Mouse (Mus musculus): Measurements from ENCODE around the gene Pofut1. TPM values are rescaled to one million over a fixed set of nuclear protein-coding genes. Genes with fewer than 3 reads are reported as not detected.

The Pofut1 gene
- 7.2 and 7.4 TPM in 2 replicates for polyA plus RNA-seq (2016; fragmentation: Nextera tagmentation; extraction: Ambion mirVana)

DNA sequence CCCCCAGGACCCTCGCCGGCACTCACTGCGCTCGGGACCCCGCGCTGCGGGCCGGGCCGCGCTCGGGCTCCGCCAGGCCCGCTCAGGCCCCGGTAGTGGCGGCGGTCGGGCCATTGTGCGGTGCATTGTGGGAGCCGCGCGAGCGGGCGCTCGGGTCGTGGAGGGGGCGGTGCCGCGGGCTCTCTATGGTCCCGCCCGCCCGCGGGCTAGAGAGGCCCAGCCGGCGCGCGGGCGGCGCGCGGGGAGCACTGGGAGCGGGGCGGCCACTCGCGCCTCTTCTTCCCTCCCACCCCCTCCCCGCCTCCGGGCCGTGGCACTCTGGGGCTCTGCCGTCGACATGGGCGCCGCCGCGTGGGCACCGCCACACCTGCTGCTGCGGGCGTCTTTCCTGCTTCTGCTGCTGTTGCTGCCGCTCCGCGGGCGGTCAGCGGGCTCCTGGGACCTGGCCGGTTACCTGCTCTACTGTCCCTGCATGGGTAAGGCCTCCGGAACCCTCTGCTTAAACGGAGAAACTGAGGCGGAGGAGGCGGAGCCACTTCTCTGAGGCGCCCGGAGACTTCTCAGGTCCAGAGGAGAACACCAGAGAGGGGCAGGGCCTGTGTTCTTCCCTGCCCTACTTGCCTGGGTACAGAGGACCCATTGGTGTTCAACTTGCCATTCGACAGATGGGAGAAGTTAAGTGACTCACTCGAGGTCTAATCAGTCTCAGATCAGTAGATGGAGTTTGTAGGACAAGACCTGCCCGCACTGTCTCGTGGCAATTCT lies at the start of gene Pofut1, which contains the start of gene Plagl2:
TSS of gene Pofut1 (plus strand) at position 284 of the 765 bp plus-strand sequence.
TSS of gene Plagl2 (minus strand) at position 177 of the 765 bp plus-strand sequence.
- peak within 1 kb of the TSS; percentile 94 for H3K4me2 ChIP-seq
- no peaks in the 10 kb centered on the region for H3K9me3 ChIP-seq
- no peaks in the 10 kb centered on the region for H3K27me3 ChIP-seq
- H3K27ac ChIP-seq = peak within 1 kb of the TSS; percentile 94
- H3K9ac ChIP-seq (replicated peaks) = peak within 1 kb of the TSS; percentile 98
- peak; percentile 96 for ATAC-seq (ENCODE audit: insufficient number of reproducible peaks, insufficient read depth, low FRiP score, low TSS enrichment, low read depth)
- H3K4me1 ChIP-seq (replicated peaks) = peaks cover 31% of the 10 kb centered on the region
- WGBS = under 1% methylated on average over 62 of the region's 72 CpGs
- peaks cover 47% of the 10 kb centered on the region for H3K36me3 ChIP-seq
- H3K4me3 ChIP-seq (replicated peaks) = peak within 1 kb of the TSS; percentile 98

- no peaks in the 10 kb centered on the region for H3K27me3 ChIP-seq
- no peak overlapping the region for H3K27ac ChIP-seq
- no peak overlapping the region for H3K4me3 ChIP-seq (replicated peaks)
- peaks cover 89% of the 10 kb centered on the region for H3K36me3 ChIP-seq
- H3K4me2 ChIP-seq = no peak overlapping the region
- H3K4me1 ChIP-seq (replicated peaks) = no peaks in the 10 kb centered on the region
- no peak for ATAC-seq (ENCODE audit: insufficient number of reproducible peaks, insufficient read depth, low FRiP score, low TSS enrichment, low read depth)
- WGBS = 88% methylated on average over 3 of the region's 3 CpGs
- no peak overlapping the region for H3K9ac ChIP-seq (replicated peaks)
- H3K9me3 ChIP-seq = no peaks in the 10 kb centered on the region
Observed at GRCm38 (mm10) chr2:153194255-153194654, 47.1 kb upstream of the Pofut1 start.

GRCm38 (mm10) chr2:153198485-153198884 lies 42.8 kb upstream of the Pofut1 start:
- 75% methylated on average over 5 of the region's 5 CpGs for WGBS
- H3K4me3 ChIP-seq (replicated peaks) = no peak overlapping the region
- no peaks in the 10 kb centered on the region for H3K9me3 ChIP-seq
- ATAC-seq (ENCODE audit: insufficient number of reproducible peaks, insufficient read depth, low FRiP score, low TSS enrichment, low read depth) = no peak
- H3K36me3 ChIP-seq = peaks cover 84% of the 10 kb centered on the region
- H3K4me1 ChIP-seq (replicated peaks) = no peaks in the 10 kb centered on the region
- H3K27me3 ChIP-seq = no peaks in the 10 kb centered on the region
- H3K9ac ChIP-seq (replicated peaks) = no peak overlapping the region
- no peak overlapping the region for H3K4me2 ChIP-seq
- H3K27ac ChIP-seq = no peak overlapping the region

- peaks cover 87% of the 10 kb centered on the region for H3K36me3 ChIP-seq
- no peak overlapping the region for H3K9ac ChIP-seq (replicated peaks)
- no peak overlapping the region for H3K27ac ChIP-seq
- H3K4me2 ChIP-seq = no peak overlapping the region
- no peaks in the 10 kb centered on the region for H3K9me3 ChIP-seq
- no peaks in the 10 kb centered on the region for H3K27me3 ChIP-seq
- WGBS = 93% methylated on average over 2 of the region's 2 CpGs
- H3K4me1 ChIP-seq (replicated peaks) = no peaks in the 10 kb centered on the region
- H3K4me3 ChIP-seq (replicated peaks) = no peak overlapping the region
- no peak for ATAC-seq (ENCODE audit: insufficient number of reproducible peaks, insufficient read depth, low FRiP score, low TSS enrichment, low read depth)
Observed at GRCm38 (mm10) chr2:153199114-153199513, 42.2 kb upstream of the Pofut1 start.

DNA sequence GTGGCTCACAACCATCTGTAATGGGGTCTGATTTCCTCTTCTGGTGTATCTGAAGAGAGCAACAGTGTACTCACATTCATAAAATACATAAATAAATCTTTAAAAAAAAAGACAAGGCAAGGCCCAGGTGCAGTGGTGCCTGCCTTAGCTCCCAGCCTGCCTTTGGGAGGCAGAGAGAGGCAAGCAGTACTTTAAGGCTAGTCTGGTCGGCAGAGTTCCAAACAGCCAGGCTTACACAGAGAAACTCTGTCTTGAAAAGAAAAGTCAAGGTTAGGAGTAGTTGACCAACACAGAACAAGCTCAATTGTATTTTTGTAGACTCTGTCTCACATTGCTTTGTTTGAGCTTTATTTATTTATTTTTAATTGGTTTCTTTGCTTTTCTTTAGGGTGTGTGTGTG lies 38.6 kb upstream of the Pofut1 start:
- Histone ChIP-seq H3K27me3 (no peaks in the 10 kb centered on the region), H3K27ac (no peak overlapping the region), H3K4me3 (replicated peaks) (no peak overlapping the region), H3K9ac (replicated peaks) (no peak overlapping the region), H3K36me3 (peaks cover 94% of the 10 kb centered on the region), H3K4me1 (replicated peaks) (no peaks in the 10 kb centered on the region), H3K4me2 (no peak overlapping the region), H3K9me3 (no peaks in the 10 kb centered on the region)
- 79% methylated on average over 1 of the region's 1 CpGs for WGBS
- ATAC-seq (ENCODE audit: insufficient number of reproducible peaks, insufficient read depth, low FRiP score, low TSS enrichment, low read depth) = no peak

DNA sequence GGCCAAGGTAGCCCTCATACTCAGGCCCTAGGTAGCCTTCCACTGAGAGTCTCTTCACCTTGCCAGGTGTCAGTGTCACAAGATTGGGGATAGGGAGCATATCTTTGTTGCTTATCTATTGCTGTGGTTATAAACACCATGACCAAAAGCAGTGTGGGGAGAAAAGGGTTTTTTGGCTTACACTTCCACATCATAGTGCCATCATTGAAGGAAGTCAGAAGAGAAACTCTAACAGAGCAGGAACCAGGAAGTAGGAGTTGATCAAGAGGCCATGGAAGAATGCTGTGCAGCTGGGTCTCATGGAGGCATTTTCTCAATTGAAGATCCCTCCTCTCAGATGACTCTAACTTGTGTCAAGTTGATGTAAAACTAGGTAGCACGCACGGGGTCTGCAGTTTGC lies 33.2 kb upstream of the Pofut1 start:
- ATAC-seq (ENCODE audit: insufficient number of reproducible peaks, insufficient read depth, low FRiP score, low TSS enrichment, low read depth) = no peak
- no peak overlapping the region for H3K9ac ChIP-seq (replicated peaks)
- 90% methylated on average over 2 of the region's 2 CpGs for WGBS
- H3K4me3 ChIP-seq (replicated peaks) = no peak overlapping the region
- H3K27ac ChIP-seq = no peak overlapping the region
- no peaks in the 10 kb centered on the region for H3K9me3 ChIP-seq
- no peaks in the 10 kb centered on the region for H3K27me3 ChIP-seq
- no peak overlapping the region for H3K4me2 ChIP-seq
- H3K36me3 ChIP-seq = peaks cover 74% of the 10 kb centered on the region
- H3K4me1 ChIP-seq (replicated peaks) = no peaks in the 10 kb centered on the region

DNA sequence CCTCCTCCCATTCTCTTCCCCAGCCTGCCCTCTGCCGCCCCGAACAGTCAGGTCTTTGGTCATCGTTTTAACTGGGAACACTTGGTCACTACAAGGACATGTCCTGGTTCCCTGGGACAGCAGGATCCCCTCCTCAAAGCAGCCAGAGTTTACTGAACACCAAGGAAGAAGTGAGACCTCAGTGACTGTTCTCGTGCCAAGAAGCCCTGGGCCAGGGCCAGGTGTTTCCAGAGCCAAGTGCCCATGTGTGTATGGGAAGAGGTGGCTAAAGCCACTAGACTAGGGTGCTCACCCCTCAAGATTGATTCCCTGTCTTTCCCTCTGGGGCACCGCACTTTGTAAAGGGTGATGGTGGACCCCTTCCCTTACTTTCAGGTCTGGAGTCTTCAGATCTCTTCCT lies 32.0 kb upstream of the Pofut1 start:
- H3K27me3 ChIP-seq = no peaks in the 10 kb centered on the region
- H3K27ac ChIP-seq = no peak overlapping the region
- H3K9ac ChIP-seq (replicated peaks) = no peak overlapping the region
- ATAC-seq (ENCODE audit: insufficient number of reproducible peaks, insufficient read depth, low FRiP score, low TSS enrichment, low read depth) = no peak
- H3K9me3 ChIP-seq = no peaks in the 10 kb centered on the region
- peaks cover 64% of the 10 kb centered on the region for H3K36me3 ChIP-seq
- no peaks in the 10 kb centered on the region for H3K4me1 ChIP-seq (replicated peaks)
- no peak overlapping the region for H3K4me3 ChIP-seq (replicated peaks)
- H3K4me2 ChIP-seq = no peak overlapping the region
- 86% methylated on average over 5 of the region's 5 CpGs for WGBS

GRCm38 (mm10) chr2:153211451-153211850 lies 29.9 kb upstream of the Pofut1 start:
- Histone ChIP-seq H3K27ac (no peak overlapping the region), H3K4me3 (replicated peaks) (no peak overlapping the region), H3K27me3 (no peaks in the 10 kb centered on the region), H3K4me1 (replicated peaks) (no peaks in the 10 kb centered on the region), H3K9ac (replicated peaks) (no peak overlapping the region), H3K4me2 (no peak overlapping the region), H3K36me3 (peaks cover 42% of the 10 kb centered on the region), H3K9me3 (no peaks in the 10 kb centered on the region)
- WGBS = 91% methylated on average over 5 of the region's 5 CpGs
- no peak for ATAC-seq (ENCODE audit: insufficient number of reproducible peaks, insufficient read depth, low FRiP score, low TSS enrichment, low read depth)

DNA sequence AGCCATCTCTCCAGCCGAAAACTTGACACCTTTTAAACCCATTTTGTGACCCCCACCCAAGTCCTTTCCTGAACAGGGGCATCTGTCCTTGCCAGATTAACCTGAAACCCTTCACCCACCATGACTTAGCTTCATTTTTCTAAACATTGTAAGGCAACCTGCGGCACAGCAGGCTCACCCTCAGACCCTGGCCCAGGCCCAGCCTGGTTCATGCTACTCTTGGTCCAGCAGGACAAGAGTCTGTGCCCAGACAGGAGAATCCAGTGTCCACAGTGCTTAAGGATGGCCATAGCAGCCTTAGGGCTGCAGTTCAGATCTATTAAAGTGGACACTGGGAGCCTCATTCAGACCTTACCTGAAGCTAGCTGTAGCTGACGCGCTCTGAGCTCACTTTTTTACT lies 28.0 kb upstream of the Pofut1 start:
- Histone ChIP-seq H3K4me2 (no peak overlapping the region), H3K27me3 (no peaks in the 10 kb centered on the region), H3K36me3 (peaks cover 23% of the 10 kb centered on the region), H3K4me1 (replicated peaks) (no peaks in the 10 kb centered on the region), H3K9me3 (no peaks in the 10 kb centered on the region), H3K9ac (replicated peaks) (no peak overlapping the region), H3K27ac (no peak overlapping the region), H3K4me3 (replicated peaks) (no peak overlapping the region)
- WGBS = 82% methylated on average over 4 of the region's 4 CpGs
- ATAC-seq (ENCODE audit: insufficient number of reproducible peaks, insufficient read depth, low FRiP score, low TSS enrichment, low read depth) = no peak

- H3K4me1 ChIP-seq (replicated peaks) = no peaks in the 10 kb centered on the region
- H3K36me3 ChIP-seq = peaks cover 9% of the 10 kb centered on the region
- no peak overlapping the region for H3K4me3 ChIP-seq (replicated peaks)
- H3K9ac ChIP-seq (replicated peaks) = no peak overlapping the region
- no peaks in the 10 kb centered on the region for H3K27me3 ChIP-seq
- ATAC-seq (ENCODE audit: insufficient number of reproducible peaks, insufficient read depth, low FRiP score, low TSS enrichment, low read depth) = no peak
- H3K27ac ChIP-seq = no peak overlapping the region
- no peak overlapping the region for H3K4me2 ChIP-seq
- 72% methylated on average over 6 of the region's 6 CpGs for WGBS
- no peaks in the 10 kb centered on the region for H3K9me3 ChIP-seq
Observed at GRCm38 (mm10) chr2:153214771-153215259, 26.5 kb upstream of the Pofut1 start.

DNA sequence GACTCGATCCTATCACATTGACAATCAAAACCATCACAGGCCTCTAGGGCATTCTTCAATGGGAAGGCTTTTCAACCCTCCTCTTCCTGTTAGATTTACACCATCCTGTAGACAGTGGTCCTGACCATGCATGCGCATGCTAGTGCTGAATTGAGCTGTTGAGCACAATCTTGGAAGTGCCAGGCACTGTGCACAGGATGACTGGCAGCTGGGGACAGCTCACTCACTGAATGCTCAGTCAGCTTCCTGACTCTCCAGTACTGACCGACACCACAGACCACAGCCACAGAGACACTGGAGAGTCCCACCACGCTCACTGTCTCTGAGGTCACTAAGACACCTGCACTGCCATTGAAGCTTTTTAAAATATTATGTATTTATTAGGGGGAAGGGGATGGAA lies 25.9 kb upstream of the Pofut1 start:
- H3K9me3 ChIP-seq = no peaks in the 10 kb centered on the region
- WGBS = 77% methylated on average over 4 of the region's 4 CpGs
- no peak overlapping the region for H3K27ac ChIP-seq
- H3K36me3 ChIP-seq = peaks cover 3% of the 10 kb centered on the region
- H3K4me1 ChIP-seq (replicated peaks) = no peaks in the 10 kb centered on the region
- H3K4me2 ChIP-seq = no peak overlapping the region
- H3K4me3 ChIP-seq (replicated peaks) = no peak overlapping the region
- ATAC-seq (ENCODE audit: insufficient number of reproducible peaks, insufficient read depth, low FRiP score, low TSS enrichment, low read depth) = no peak
- H3K27me3 ChIP-seq = no peaks in the 10 kb centered on the region
- H3K9ac ChIP-seq (replicated peaks) = no peak overlapping the region
